Mouse (Mus musculus) liver, embryonic 15.5 days (tissue): ENCODE results near the gene Sumo1. TPM values are rescaled to one million over a fixed set of nuclear protein-coding genes. Genes with fewer than 3 reads are reported as not detected.

Source experiments
- ATAC-seq: fragments of 200-750 bp; cut with Nextera tagmentation; 2 replicates; pipeline ENCODE4 v1.8.0; 2017; ENCODE audit warnings: moderate number of reproducible peaks, mild to moderate bottlenecking, moderate library complexity; ENCODE audit not compliant: insufficient read depth
- H3K27ac ChIP-seq: fragments of 300-500 bp; sonication (generic); replicated peaks from 2 replicates; pipeline ENCODE4 v1.5.1; 2015; ENCODE audit warnings: mild to moderate bottlenecking, inconsistent platforms
- H3K27me3 ChIP-seq: fragments of 300-500 bp; sonication (generic); 2 replicates; pipeline ENCODE4 v1.6.1; 2015; ENCODE audit warnings: mild to moderate bottlenecking, inconsistent platforms
- H3K36me3 ChIP-seq: fragments of 300-500 bp; sonication (generic); replicated peaks from 2 replicates; pipeline ENCODE4 v1.6.1; 2015; ENCODE audit warnings: moderate library complexity, mild to moderate bottlenecking, inconsistent platforms
- H3K4me1 ChIP-seq: fragments of 300-500 bp; sonication (generic); replicated peaks from 2 replicates; pipeline ENCODE4 v1.6.1; 2015; ENCODE audit warnings: inconsistent platforms
- H3K4me2 ChIP-seq: fragments of 300-500 bp; sonication (generic); 2 replicates; pipeline ENCODE4 v1.6.1; 2015; ENCODE audit warnings: moderate library complexity, mild to moderate bottlenecking, inconsistent platforms
- H3K4me3 ChIP-seq: fragments of 300-500 bp; sonication (generic); replicated peaks from 2 replicates; pipeline ENCODE4 v1.5.1; 2015; ENCODE audit warnings: mild to moderate bottlenecking, inconsistent platforms
- H3K9ac ChIP-seq: fragments of 300-500 bp; sonication (generic); 2 replicates; pipeline ENCODE4 v1.6.1; 2015; ENCODE audit warnings: moderate library complexity, mild to moderate bottlenecking, inconsistent platforms
- H3K9me3 ChIP-seq: fragments of 300-500 bp; sonication (generic); replicated peaks from 2 replicates; pipeline ENCODE4 v1.6.1; 2016; ENCODE audit warnings: inconsistent platforms
- WGBS: fragments of 180-500 bp; shearing (Covaris S2); methylation state at CpG from one replicate; pipeline ENCODE4 v1.1.7; 2015; ENCODE audit warnings: mixed read lengths; ENCODE audit not compliant: insufficient replicate concordance; 5-methylcytosine and 5-hydroxymethylcytosine counted together
- polyA plus RNA-seq: library from polyadenylated mRNA; unstranded; fragments of >200 nt; fragmentation: Nextera tagmentation; extraction: Ambion mirVana; gene quantifications from 2 replicates; pipeline ENCODE4 v1.2.1, GENCODE M21; 2015

Gene Sumo1
- 108 and 126 TPM in 2 replicates for polyA plus RNA-seq

DNA sequence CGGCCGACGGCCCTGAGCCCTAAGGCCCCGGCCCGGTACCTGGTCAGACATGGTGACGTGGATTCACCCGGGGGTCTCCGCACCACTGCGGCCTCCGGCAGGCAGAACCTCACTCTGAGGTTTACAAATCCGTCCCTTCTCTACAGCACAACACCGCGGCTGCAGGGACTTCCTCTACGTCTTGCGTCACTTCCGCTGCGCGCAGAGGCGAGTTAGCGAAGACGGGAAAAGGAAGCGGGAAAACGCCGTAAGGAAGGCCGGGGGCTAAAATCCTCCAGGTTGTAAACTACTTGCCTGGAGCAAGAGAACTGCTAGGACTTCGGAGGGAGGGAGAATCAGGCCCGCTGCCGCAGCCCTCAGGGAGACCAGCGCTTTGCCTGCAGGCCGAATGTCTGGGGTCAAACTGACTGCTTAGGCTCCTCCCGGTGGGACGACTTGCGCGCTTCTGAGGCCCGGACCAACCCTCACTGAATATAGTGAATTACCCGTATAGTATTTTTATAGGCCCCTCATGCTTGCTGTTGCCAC lies at the start of gene Sumo1:
Sumo1 (minus strand) TSS at position 194 of the 528 bp plus-strand sequence.
- 0% methylated on average over 36 of the region's 36 CpGs for WGBS
- peak within 1 kb of the TSS; percentile 93 for H3K4me3 ChIP-seq
- ATAC-seq, result peak; percentile 90
- no peaks in the 10 kb centered on the region for H3K27me3 ChIP-seq
- H3K4me1 ChIP-seq, result peaks cover 28% of the 10 kb centered on the region
- peak within 1 kb of the TSS; percentile 92 for H3K27ac ChIP-seq
- H3K9me3 ChIP-seq, result no peaks in the 10 kb centered on the region
- H3K9ac ChIP-seq, result peak within 1 kb of the TSS; percentile 97
- H3K36me3 ChIP-seq, result 0 out of 2 replicates have a peak, but pooled peaks cover 11% of the 10 kb centered on the region
- peak within 1 kb of the TSS; percentile 80 for H3K4me2 ChIP-seq

DNA sequence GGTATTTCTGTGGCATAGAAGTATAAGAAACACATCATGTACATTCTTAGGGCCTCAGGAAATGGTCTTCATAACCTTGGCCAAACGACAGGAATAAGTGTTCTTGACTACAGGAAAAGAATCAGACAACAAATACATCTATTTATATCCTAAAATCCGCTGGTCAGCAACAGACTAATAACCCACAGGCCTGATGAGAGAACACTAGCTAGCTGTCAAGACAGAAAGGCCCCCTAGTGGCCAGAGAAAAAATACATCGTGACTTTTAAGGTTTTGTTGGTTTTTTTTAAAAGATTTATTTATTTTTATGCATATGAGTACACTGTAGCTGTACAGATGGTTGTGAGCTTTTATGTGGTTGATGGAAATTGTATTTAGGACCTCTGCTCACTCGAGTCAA lies 49.3 kb upstream of the Sumo1 start:
- 28% methylated on average over 4 of the region's 4 CpGs for WGBS
- H3K4me3 ChIP-seq, result no peak overlapping the region
- H3K9ac ChIP-seq, result no peak overlapping the region
- H3K27me3 ChIP-seq, result no peaks in the 10 kb centered on the region
- H3K4me2 ChIP-seq, result no peak overlapping the region
- H3K4me1 ChIP-seq, result no peaks in the 10 kb centered on the region
- H3K9me3 ChIP-seq, result no peaks in the 10 kb centered on the region
- peaks cover 44% of the 10 kb centered on the region for H3K36me3 ChIP-seq
- ATAC-seq, result no peak
- no peak overlapping the region for H3K27ac ChIP-seq

DNA sequence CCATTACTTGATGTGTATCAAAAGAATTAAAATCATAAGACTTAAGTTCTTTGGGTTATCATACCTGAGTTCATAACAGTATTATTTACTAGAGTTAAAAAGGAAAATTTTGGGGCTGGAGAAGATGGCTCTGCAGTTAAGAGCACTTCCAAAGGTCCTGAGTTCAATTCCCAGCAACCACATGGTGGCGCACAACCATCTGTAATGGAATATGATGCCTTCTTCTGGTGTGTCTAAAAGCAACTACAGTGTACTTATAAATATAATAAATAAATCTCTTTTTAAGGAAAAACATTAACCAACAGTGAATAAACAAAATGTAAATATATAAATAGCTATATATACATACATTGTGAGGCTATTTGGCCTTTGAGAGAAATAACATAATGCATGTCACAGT lies 31.1 kb upstream of the Sumo1 start:
- Histone ChIP-seq H3K9ac (no peak overlapping the region), H3K9me3 (no peaks in the 10 kb centered on the region), H3K27ac (no peak overlapping the region), H3K27me3 (no peaks in the 10 kb centered on the region), H3K36me3 (peaks cover 81% of the 10 kb centered on the region), H3K4me3 (no peak overlapping the region), H3K4me1 (no peaks in the 10 kb centered on the region), H3K4me2 (no peak overlapping the region)
- 95% methylated on average over 1 of the region's 1 CpGs for WGBS
- ATAC-seq, result no peak

DNA sequence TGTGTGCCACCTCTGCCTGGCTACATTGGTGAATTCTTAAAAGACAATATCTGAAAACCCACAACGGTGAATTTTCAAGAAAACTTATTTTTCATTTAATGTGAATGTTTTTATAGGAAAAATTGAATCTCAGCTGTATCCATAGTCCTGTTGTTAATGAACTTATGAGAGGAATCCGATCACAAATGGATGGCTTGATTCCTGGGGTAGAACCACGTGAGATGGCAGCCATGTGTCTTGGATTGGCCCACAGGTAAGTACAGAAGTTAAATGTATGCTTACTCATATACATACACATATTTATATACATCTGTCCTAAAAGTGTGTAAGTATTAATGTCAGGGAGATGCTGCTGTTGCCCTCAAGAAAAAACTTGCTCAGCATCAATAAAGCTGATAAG lies 27.6 kb upstream of the Sumo1 start:
- H3K9ac ChIP-seq, result no peak overlapping the region
- peaks cover 83% of the 10 kb centered on the region for H3K36me3 ChIP-seq

DNA sequence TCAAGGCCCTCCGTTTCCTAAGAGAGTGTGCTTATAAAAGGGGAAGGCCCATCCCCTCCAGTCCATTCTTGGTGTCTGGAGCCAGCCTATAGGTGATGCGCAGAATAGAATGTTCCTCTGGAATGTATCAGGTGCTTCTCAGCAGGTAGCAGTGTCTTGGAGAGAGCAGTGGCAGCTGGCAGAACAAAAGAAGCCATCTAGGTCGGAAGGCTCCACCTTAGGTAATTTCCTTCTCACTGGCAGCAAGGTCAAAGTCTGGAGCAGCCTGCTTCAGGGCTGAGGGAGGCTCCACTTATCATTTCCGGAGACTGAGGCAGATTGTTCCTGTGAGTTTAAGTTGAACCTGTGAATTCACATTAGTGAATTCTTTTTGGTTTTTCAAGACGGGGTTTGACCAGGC lies 27.1 kb upstream of the Sumo1 start:
- 86% methylated on average over 5 of the region's 5 CpGs for WGBS
- Histone ChIP-seq H3K4me3 (no peak overlapping the region), H3K27ac (no peak overlapping the region), H3K9me3 (no peaks in the 10 kb centered on the region), H3K36me3 (peaks cover 85% of the 10 kb centered on the region), H3K27me3 (no peaks in the 10 kb centered on the region), H3K4me2 (no peak overlapping the region), H3K9ac (no peak overlapping the region), H3K4me1 (no peaks in the 10 kb centered on the region)
- ATAC-seq, result no peak

More for the DNA sequence above, 27.6 kb upstream of the Sumo1 start:
- Histone ChIP-seq H3K4me1 (no peaks in the 10 kb centered on the region), H3K4me3 (no peak overlapping the region), H3K9me3 (no peaks in the 10 kb centered on the region), H3K27ac (no peak overlapping the region), H3K27me3 (no peaks in the 10 kb centered on the region), H3K4me2 (no peak overlapping the region)
- no peak for ATAC-seq
- 81% methylated on average over 3 of the region's 3 CpGs for WGBS

DNA sequence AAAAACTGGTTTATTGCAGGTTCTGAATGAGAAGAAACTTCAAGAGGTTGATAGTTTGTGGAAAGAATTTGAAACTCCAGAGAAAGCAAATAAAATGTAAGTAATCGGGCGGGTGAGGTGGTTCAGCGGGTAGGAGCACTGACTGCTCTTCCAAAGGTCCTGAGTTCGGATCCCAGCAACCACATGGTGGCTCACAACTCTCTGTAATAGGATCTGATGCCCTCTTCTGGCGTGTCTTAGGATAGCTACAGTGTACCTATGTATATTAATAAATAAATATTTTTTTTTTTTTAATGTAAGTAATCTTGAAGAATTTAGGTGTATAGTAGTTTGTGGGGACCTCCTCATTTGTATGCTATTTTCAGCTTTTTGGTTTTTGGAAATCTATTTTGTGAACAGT lies 19.8 kb upstream of the Sumo1 start:
- H3K27ac ChIP-seq, result no peak overlapping the region
- no peak for ATAC-seq
- no peak overlapping the region for H3K4me3 ChIP-seq
- no peaks in the 10 kb centered on the region for H3K9me3 ChIP-seq
- H3K4me1 ChIP-seq, result peaks cover 36% of the 10 kb centered on the region
- 76% methylated on average over 5 of the region's 5 CpGs for WGBS
- H3K36me3 ChIP-seq, result peaks cover 53% of the 10 kb centered on the region
- H3K9ac ChIP-seq, result no peak overlapping the region
- no peaks in the 10 kb centered on the region for H3K27me3 ChIP-seq
- no peak overlapping the region for H3K4me2 ChIP-seq

DNA sequence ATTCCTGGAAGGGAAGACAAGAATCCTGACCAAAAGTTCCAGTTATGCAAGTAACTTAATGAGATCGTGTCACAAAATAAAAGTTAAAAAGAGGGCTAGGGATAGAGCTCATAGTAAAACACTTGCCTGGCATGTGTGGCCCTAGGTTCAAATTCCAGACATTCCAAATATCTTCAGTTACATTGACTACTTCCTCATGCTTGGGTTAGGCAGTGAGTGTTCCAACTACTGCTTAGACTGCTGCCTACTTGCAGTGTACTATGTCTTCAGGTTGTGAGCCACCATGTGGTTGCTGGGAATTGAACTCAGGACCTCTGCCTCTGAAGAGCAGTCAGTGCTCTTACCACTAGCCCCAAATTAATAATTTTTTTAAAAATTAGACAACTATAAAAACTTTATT lies 16.9 kb upstream of the Sumo1 start:
- 27% methylated on average over 1 of the region's 1 CpGs for WGBS
- H3K9ac ChIP-seq, result no peak overlapping the region
- H3K4me1 ChIP-seq, result peaks cover 40% of the 10 kb centered on the region
- H3K4me3 ChIP-seq, result peak overlapping the region; percentile 7; the same call in 1 of the 2 replicates
- H3K4me2 ChIP-seq, result peak overlapping the region; percentile 80
- H3K9me3 ChIP-seq, result no peaks in the 10 kb centered on the region
- H3K27ac ChIP-seq, result no peak overlapping the region
- no peak for ATAC-seq
- H3K27me3 ChIP-seq, result peaks cover 8% of the 10 kb centered on the region
- H3K36me3 ChIP-seq, result peaks cover 26% of the 10 kb centered on the region

DNA sequence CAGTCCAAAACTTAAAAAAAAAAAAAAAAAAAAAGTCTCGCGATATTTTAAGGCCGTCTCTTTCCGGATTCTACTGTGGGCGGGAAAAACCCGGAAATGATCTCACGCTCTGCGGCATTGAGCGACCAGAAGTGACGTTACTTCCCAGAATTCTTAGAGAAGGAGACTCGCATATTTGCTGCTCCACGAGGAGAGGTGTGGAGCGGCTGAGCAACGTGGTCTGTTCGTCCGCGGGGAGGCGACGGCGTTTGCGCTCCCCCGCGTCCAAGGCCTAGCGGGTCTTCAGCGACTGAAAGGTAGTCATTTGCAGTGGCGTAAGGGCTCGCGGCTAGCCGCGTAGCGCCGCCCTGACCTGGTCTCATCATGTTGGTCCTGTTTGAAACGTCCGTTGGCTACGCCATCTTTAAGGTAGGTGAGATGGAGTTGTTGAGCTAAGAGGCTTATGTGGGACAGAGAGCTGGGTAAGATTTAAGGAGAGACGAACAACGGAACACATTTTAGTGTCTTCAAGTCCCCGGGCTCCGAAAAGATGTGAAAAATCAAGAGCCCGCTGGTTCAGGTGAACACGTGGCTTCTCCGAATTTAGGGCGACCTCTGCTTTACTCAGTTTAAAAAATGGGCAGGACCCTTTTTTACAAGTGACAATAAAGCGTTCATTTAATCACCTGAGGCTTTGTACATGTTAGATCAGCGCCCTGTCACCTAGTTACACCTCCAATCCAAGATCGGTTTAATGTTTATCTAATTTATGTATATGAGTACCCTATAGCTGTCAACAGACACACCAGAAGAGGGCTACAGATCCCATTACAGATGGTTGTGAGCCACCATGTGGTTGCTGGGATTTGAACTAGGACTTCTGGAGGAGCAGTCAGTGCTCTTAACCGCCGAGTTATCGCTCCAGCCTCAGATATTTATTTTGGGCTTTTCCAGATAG lies 14.5 kb upstream of the Sumo1 start, which contains the start of gene Nop58:
Nop58 (plus strand) TSS at position 153 of the 937 bp plus-strand sequence.
- no peaks in the 10 kb centered on the region for H3K9me3 ChIP-seq
- under 1% methylated on average over 49 of the region's 49 CpGs for WGBS
- H3K4me1 ChIP-seq, result peaks cover 40% of the 10 kb centered on the region
- H3K9ac ChIP-seq, result peak within 1 kb of the TSS; percentile 71
- peak within 1 kb of the TSS; percentile 80 for H3K4me2 ChIP-seq
- ATAC-seq, result peak; percentile 94
- H3K27ac ChIP-seq, result peak within 1 kb of the TSS; percentile 80
- peak within 1 kb of the TSS; percentile 75 for H3K4me3 ChIP-seq
- H3K36me3 ChIP-seq, result peaks cover 11% of the 10 kb centered on the region
- peaks cover 20% of the 10 kb centered on the region for H3K27me3 ChIP-seq

DNA sequence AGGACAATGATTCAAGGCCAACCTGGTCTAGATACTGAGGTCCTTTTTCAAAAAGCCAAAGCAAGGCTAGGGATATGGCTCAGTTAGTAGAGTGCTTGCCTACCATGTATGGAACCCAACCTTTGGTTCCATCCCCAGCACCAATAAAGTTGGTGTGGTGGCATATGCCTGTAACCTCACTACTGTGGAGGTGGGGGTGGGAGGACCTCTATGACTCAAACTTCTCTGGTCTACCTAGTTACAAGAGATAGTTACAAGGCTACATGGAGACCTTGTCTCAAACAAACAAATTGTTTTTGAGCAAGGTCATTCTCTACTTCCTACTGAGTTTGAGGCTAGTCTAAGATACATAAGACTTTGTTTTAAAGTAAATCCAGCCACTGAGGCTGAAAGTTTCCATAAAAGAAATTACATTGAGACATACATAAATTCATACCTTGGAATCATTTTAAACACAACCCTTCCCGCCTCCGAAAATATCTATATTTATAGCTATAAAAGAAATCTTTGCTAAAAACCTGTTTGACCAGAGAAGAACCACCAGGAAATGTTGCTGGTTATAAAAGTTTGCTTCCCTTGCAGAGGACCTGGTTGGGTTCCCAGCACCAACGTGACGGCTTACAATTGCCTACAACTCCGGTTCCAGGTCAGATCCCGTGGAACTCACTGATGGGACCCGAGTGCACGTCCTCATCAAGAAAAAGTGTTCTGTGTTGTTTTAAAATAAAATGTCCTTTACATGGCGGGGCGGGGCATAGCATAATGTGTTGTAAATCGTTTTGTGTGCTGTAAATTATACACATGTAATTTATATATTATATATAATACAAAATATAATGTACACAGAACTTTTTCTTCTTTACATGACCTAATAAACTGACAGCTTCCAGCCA lies 13.5 kb upstream of the Sumo1 start:
- Histone ChIP-seq H3K27me3 (peaks cover 21% of the 10 kb centered on the region), H3K27ac (peak overlapping the region; percentile 74), H3K9me3 (no peaks in the 10 kb centered on the region), H3K9ac (no peak overlapping the region), H3K4me3 (peak overlapping the region; percentile 75), H3K4me1 (peaks cover 32% of the 10 kb centered on the region), H3K4me2 (peak overlapping the region; percentile 80), H3K36me3 (peaks cover 3% of the 10 kb centered on the region)
- peak; percentile 7; the same call in 1 of the 2 replicates for ATAC-seq
- WGBS, result 7% methylated on average over 11 of the region's 11 CpGs

DNA sequence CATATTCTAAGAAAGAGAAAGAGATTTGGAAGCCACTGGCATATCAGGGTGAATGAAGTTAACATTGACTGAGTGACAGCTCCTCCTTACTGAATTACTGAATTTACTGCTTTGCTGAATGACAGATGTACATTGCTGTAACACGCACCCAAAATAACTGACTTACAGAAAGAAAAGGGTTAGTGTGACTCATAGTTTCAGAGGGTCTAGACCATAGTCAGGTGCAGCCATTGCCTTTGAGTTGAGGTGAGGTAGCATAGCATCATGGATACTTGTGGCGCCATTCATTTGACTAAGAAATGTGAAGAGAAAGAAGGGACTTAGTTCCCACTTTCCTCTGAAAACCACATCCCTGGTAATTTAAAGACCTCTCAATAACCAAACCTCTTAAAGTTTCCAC lies 3.0 kb upstream of the Sumo1 start:
- H3K4me2 ChIP-seq, result no peak overlapping the region
- peaks cover 16% of the 10 kb centered on the region for H3K4me1 ChIP-seq
- 76% methylated on average over 2 of the region's 2 CpGs for WGBS
- H3K36me3 ChIP-seq, result 0 out of 2 replicates have a peak, but pooled peaks cover 3% of the 10 kb centered on the region
- no peaks in the 10 kb centered on the region for H3K9me3 ChIP-seq
- H3K9ac ChIP-seq, result no peak overlapping the region
- H3K27me3 ChIP-seq, result no peaks in the 10 kb centered on the region
- H3K4me3 ChIP-seq, result no peak overlapping the region
- no peak overlapping the region for H3K27ac ChIP-seq
- no peak for ATAC-seq
